Mouse (Mus musculus) hindbrain, embryonic 15.5 days (tissue): ENCODE results near the gene Enox1. TPM values are rescaled to one million over a fixed set of nuclear protein-coding genes. Genes with fewer than 3 reads are reported as not detected.

ENCODE experiments used
- ATAC-seq: fragments of 200-750 bp; cut with Nextera tagmentation; 2 replicates; pipeline ENCODE4 v1.8.0; 2017; ENCODE audit warnings: low read depth, moderate number of reproducible peaks, moderate TSS enrichment; ENCODE audit not compliant: low FRiP score
- H3K27ac ChIP-seq: fragments of 300-500 bp; sonication (generic); replicated peaks from 2 replicates; pipeline ENCODE4 v1.5.1; 2015; ENCODE audit warnings: mild to moderate bottlenecking, inconsistent platforms
- H3K27me3 ChIP-seq: fragments of 300-500 bp; sonication (generic); 2 replicates; pipeline ENCODE4 v1.6.1; 2015; ENCODE audit warnings: control low read depth, inconsistent platforms
- H3K36me3 ChIP-seq: fragments of 300-500 bp; sonication (generic); 2 replicates; pipeline ENCODE4 v1.6.1; 2015; ENCODE audit warnings: control low read depth, inconsistent platforms
- H3K4me1 ChIP-seq: fragments of 300-500 bp; sonication (generic); replicated peaks from 2 replicates; pipeline ENCODE4 v1.6.1; 2015; ENCODE audit warnings: control low read depth, inconsistent platforms
- H3K4me2 ChIP-seq: fragments of 300-500 bp; sonication (generic); 2 replicates; pipeline ENCODE4 v1.6.1; 2015; ENCODE audit warnings: moderate library complexity, mild to moderate bottlenecking, inconsistent platforms
- H3K4me3 ChIP-seq: fragments of 300-500 bp; sonication (generic); 2 replicates; pipeline ENCODE4 v1.5.1; 2015; ENCODE audit warnings: mild to moderate bottlenecking, inconsistent platforms
- H3K9ac ChIP-seq: fragments of 300-500 bp; sonication (generic); 2 replicates; pipeline ENCODE4 v1.6.1; 2015; ENCODE audit warnings: inconsistent platforms
- H3K9me3 ChIP-seq: fragments of 300-500 bp; sonication (generic); 2 replicates; pipeline ENCODE4 v1.6.1; 2016; ENCODE audit warnings: control low read depth, inconsistent platforms
- WGBS: fragments of 180-500 bp; shearing (Covaris S2); methylation state at CpG from one replicate; pipeline ENCODE4 v1.1.7; 2015; 5-methylcytosine and 5-hydroxymethylcytosine counted together
- polyA plus RNA-seq: library from polyadenylated mRNA; unstranded; fragments of >200 nt; fragmentation: Nextera tagmentation; extraction: Ambion mirVana; gene quantifications from 2 replicates; pipeline ENCODE4 v1.2.1, GENCODE M21; 2015

The Enox1 gene
- polyA plus RNA-seq, 1 experiment from 2014 or later: 43.5 TPM

DNA sequence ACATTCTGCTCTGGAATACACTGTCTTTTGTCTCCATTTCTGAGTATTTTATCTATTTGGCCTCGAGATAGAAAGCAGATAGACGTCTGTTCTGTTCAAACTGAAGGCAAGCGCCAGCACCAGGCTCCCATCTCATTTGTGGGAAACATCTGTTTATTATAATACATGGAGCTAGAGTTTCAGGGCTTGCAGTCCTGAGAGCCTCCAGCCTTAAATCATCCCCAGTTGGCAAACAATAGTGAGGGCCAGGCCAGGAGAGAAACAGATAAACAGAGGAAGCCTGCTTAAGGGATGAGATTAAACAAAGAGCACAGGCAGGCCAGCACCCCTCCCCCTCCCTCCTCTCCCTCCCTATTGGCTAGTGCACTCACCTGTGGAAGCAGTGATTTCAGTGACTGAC, 417.9 kb downstream of the Enox1 start:
- no peak for ATAC-seq
- Histone ChIP-seq H3K4me3 (no peak overlapping the region), H3K9me3 (no peaks in the 10 kb centered on the region), H3K27ac (peak overlapping the region; percentile 31; the same call in 1 of the 2 replicates), H3K9ac (no peak overlapping the region), H3K27me3 (no peaks in the 10 kb centered on the region), H3K4me1 (0 out of 2 replicates have a peak, but pooled peaks cover 4% of the 10 kb centered on the region), H3K4me2 (no peak overlapping the region), H3K36me3 (no peaks in the 10 kb centered on the region)
- 42% methylated on average over 3 of the region's 3 CpGs for WGBS

DNA sequence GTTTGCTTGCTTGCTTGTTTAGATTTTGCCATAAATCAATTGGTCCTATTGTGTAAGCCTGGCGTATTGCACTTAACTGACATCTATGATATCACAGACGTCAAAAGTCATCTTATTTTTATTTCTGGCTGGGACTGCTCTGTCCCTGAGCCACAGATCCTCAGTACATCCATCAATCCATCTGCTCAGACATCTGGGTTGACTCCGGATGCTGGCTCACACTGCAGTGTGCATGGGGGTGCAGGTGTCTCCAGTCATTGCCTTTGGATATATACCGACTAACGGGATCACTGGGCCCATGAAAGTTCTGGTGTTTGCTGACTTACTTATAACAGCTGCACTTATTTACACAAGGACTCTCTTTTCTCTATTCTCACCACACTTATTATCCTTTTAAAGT, 419.8 kb downstream of the Enox1 start:
- H3K36me3 ChIP-seq: no peaks in the 10 kb centered on the region
- no peak overlapping the region for H3K9ac ChIP-seq
- H3K4me1 ChIP-seq: 0 out of 2 replicates have a peak, but pooled peaks cover 5% of the 10 kb centered on the region
- no peaks in the 10 kb centered on the region for H3K9me3 ChIP-seq
- 73% methylated on average over 5 of the region's 5 CpGs for whole genome bisulfite sequencing
- H3K4me2 ChIP-seq: no peak overlapping the region
- no peak overlapping the region for H3K4me3 ChIP-seq
- no peaks in the 10 kb centered on the region for H3K27me3 ChIP-seq
- ATAC-seq: no peak
- no peak overlapping the region for H3K27ac ChIP-seq

DNA sequence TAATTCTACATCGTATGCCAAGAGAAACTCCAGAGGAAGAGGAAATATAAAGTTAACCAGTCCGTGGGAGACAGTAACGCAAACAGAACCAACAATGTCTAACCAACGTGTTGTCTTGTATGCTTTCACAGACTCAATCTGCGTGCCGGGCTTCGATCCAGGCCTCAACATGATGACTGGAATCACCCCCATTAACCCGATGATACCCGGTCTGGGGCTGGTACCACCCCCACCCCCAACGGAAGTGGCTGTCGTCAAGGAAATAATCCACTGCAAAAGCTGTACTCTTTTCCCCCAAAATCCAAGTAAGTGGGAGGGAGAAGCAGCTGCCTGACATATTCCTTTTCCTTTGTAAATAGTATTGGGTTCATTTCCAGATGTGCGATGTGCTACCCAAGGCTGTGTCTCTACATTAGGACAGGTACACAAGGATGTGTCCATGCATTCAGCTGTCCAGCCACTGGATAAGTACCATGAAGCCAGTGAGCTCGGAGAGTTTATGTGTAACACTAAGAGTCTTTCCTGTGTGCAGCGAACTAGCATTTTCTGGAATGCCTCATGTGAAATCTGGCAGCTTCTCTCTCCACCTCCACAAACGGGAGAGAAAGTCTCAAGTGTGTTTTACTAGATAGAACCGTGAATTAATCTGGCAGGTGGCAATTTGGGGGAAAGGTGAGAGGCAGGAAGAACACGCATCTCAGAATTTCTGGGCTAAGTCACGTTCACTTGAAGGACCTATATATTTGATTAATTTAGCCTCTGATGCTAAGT, 421.1 kb downstream of the Enox1 start:
- no peak overlapping the region for H3K4me3 ChIP-seq
- no peaks in the 10 kb centered on the region for H3K9me3 ChIP-seq
- H3K4me1 ChIP-seq: 0 out of 2 replicates have a peak, but pooled peaks cover 5% of the 10 kb centered on the region
- H3K27ac ChIP-seq: 0 out of 2 replicates have a peak overlapping the region, but pooled peaks have one; percentile 22
- no peak overlapping the region for H3K9ac ChIP-seq
- no peaks in the 10 kb centered on the region for H3K36me3 ChIP-seq
- no peak for ATAC-seq
- no peaks in the 10 kb centered on the region for H3K27me3 ChIP-seq
- 83% methylated on average over 18 of the region's 18 CpGs for WGBS
- H3K4me2 ChIP-seq: no peak overlapping the region

GRCm38 (mm10) chr14:77578355-77578754, 421.8 kb downstream of the Enox1 start:
- 27% methylated on average over 7 of the region's 7 CpGs for WGBS
- no peaks in the 10 kb centered on the region for H3K9me3 ChIP-seq
- no peaks in the 10 kb centered on the region for H3K36me3 ChIP-seq
- no peaks in the 10 kb centered on the region for H3K27me3 ChIP-seq
- peak; percentile 52; the same call in 1 of the 2 replicates for ATAC-seq
- H3K4me2 ChIP-seq: no peak overlapping the region
- H3K27ac ChIP-seq: 0 out of 2 replicates have a peak overlapping the region, but pooled peaks have one; percentile 22
- no peak overlapping the region for H3K4me3 ChIP-seq
- H3K9ac ChIP-seq: no peak overlapping the region
- 0 out of 2 replicates have a peak, but pooled peaks cover 5% of the 10 kb centered on the region for H3K4me1 ChIP-seq

DNA sequence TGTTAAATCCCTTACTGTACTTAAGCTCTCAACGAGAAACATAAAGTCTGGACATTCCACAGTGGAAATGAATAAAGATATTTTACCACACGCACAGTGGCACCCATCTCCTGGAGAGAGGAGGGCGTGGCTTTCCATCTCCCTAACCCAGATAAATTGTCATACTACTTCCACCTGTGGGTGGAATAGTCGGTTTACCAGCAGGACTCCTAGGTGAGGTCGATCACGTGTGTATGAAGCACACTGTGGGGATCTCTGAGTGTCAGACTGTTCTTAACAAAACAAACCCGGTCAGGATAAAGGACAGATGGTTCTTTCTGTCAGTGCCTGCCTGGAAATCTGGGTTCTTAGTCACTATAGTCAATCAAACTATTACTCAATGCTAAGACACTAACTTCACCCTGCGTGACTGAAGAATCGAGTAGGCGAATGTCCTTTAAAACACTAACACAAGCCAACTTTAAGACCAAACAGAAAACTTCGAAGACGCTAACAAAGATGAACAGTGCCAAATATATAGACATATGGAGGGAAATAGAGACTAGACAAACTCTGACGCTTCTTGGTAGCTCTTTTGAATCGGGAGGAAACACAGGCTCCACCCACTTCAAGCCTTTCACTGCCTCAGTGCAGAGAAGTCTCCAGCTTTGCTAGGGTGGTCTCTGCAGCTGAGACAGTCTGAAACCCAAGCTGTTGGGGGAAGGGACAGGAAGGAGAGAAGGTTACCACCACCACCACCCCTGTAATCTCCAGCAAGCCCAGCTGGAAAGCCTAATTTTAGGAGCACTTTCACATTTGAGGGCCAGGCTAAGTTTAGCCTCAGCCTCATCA, 423.8 kb downstream of the Enox1 start:
- 72% methylated on average over 14 of the region's 14 CpGs for WGBS

DNA sequence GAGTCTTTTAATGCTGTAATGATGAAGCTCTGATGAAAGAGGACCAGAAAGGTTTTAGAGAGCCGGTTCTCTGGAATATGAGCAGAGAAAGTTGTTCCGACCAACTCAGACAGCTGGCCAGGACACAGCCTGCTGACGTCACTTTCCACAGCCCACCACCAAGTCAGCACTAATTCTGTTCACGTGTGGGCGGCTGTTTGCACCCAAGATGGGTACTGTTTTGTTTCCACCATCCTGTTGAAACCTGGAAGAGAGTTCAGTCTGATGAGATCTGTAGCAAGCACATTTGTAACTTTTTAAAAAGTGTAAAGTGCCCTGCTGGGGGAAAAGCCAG, 424.3 kb downstream of the Enox1 start:
- Histone ChIP-seq H3K4me3 (no peak overlapping the region), H3K27ac (no peak overlapping the region), H3K27me3 (no peaks in the 10 kb centered on the region), H3K36me3 (no peaks in the 10 kb centered on the region), H3K9me3 (no peaks in the 10 kb centered on the region), H3K4me2 (no peak overlapping the region), H3K9ac (no peak overlapping the region), H3K4me1 (peaks cover 11% of the 10 kb centered on the region; the same call in 1 of the 2 replicates)
- 57% methylated on average over 5 of the region's 5 CpGs for whole genome bisulfite sequencing
- ATAC-seq: no peak

More for the DNA sequence above, 423.8 kb downstream of the Enox1 start:
- Histone ChIP-seq H3K36me3 (no peaks in the 10 kb centered on the region), H3K27me3 (no peaks in the 10 kb centered on the region), H3K4me3 (no peak overlapping the region), H3K4me2 (no peak overlapping the region), H3K4me1 (0 out of 2 replicates have a peak, but pooled peaks cover 6% of the 10 kb centered on the region), H3K9ac (no peak overlapping the region), H3K9me3 (no peaks in the 10 kb centered on the region), H3K27ac (no peak overlapping the region)
- ATAC-seq: no peak

- no peak overlapping the region for H3K4me2 ChIP-seq
- H3K36me3 ChIP-seq: no peaks in the 10 kb centered on the region
- H3K4me3 ChIP-seq: no peak overlapping the region
- H3K27me3 ChIP-seq: no peaks in the 10 kb centered on the region
- no peak overlapping the region for H3K27ac ChIP-seq
- no peak; the same call in 1 of the 2 replicates for ATAC-seq
- WGBS: 64% methylated on average over 6 of the region's 6 CpGs
- peaks cover 11% of the 10 kb centered on the region; the same call in 1 of the 2 replicates for H3K4me1 ChIP-seq
- no peak overlapping the region for H3K9ac ChIP-seq
- H3K9me3 ChIP-seq: no peaks in the 10 kb centered on the region
Measured at GRCm38 (mm10) chr14:77581616-77582015, 425.1 kb downstream of the Enox1 start.

GRCm38 (mm10) chr14:77584426-77584825, 427.9 kb downstream of the Enox1 start:
- H3K9me3 ChIP-seq: no peaks in the 10 kb centered on the region
- ATAC-seq: no peak
- H3K4me3 ChIP-seq: no peak overlapping the region
- H3K4me1 ChIP-seq: peaks cover 7% of the 10 kb centered on the region; the same call in 1 of the 2 replicates
- H3K36me3 ChIP-seq: no peaks in the 10 kb centered on the region
- no peak overlapping the region for H3K27ac ChIP-seq
- no peaks in the 10 kb centered on the region for H3K27me3 ChIP-seq
- H3K4me2 ChIP-seq: no peak overlapping the region
- H3K9ac ChIP-seq: no peak overlapping the region
- WGBS: 54% methylated on average over 5 of the region's 5 CpGs

GRCm38 (mm10) chr14:77585031-77585800, 428.7 kb downstream of the Enox1 start:
- ATAC-seq: no peak
- Histone ChIP-seq H3K27me3 (no peaks in the 10 kb centered on the region), H3K4me3 (no peak overlapping the region), H3K27ac (no peak overlapping the region), H3K9me3 (no peaks in the 10 kb centered on the region), H3K36me3 (no peaks in the 10 kb centered on the region), H3K4me1 (peaks cover 5% of the 10 kb centered on the region; the same call in 1 of the 2 replicates), H3K4me2 (no peak overlapping the region), H3K9ac (no peak overlapping the region)
- 68% methylated on average over 11 of the region's 11 CpGs for WGBS

DNA sequence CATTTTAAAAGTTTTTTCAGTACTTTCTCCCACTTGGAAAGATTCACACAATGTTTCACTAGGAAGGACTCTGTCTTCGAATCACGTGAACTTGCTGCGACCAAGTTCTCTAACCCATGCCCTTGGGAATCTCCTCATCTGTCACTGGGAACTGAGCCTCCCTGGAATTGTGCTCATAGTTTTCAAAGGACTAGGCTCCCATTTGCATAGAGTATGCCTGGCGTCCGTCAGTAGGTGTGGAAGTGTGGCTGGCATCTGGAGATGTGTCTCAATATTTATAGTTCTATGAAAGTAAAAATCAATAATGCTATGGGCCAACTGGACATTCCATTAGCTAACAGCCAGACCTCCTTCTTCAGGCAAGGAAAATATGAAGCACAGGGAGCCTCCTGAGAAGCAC, 429.5 kb downstream of the Enox1 start:
- H3K9ac ChIP-seq: no peak overlapping the region
- H3K36me3 ChIP-seq: no peaks in the 10 kb centered on the region
- no peak overlapping the region for H3K4me3 ChIP-seq
- H3K4me1 ChIP-seq: peaks cover 5% of the 10 kb centered on the region; the same call in 1 of the 2 replicates
- 74% methylated on average over 5 of the region's 5 CpGs for WGBS
- ATAC-seq: no peak
- H3K27me3 ChIP-seq: no peaks in the 10 kb centered on the region
- no peak overlapping the region for H3K4me2 ChIP-seq
- H3K27ac ChIP-seq: no peak overlapping the region
- no peaks in the 10 kb centered on the region for H3K9me3 ChIP-seq

GRCm38 (mm10) chr14:77587182-77587581, 430.6 kb downstream of the Enox1 start:
- H3K4me1 ChIP-seq: peaks cover 5% of the 10 kb centered on the region; the same call in 1 of the 2 replicates
- H3K27ac ChIP-seq: no peak overlapping the region
- H3K9ac ChIP-seq: no peak overlapping the region
- WGBS: 87% methylated on average over 5 of the region's 5 CpGs
- no peaks in the 10 kb centered on the region for H3K9me3 ChIP-seq
- H3K36me3 ChIP-seq: no peaks in the 10 kb centered on the region
- no peak overlapping the region for H3K4me2 ChIP-seq
- H3K4me3 ChIP-seq: no peak overlapping the region
- no peaks in the 10 kb centered on the region for H3K27me3 ChIP-seq
- no peak for ATAC-seq
